Mouse (Mus musculus): ENCODE data around the gene Samd14.

Gene Samd14

GRCm38 (mm10) chr11:95037306-95037705, 27.6 kb downstream of the Samd14 start:
- no peak for DNase-seq (ENCODE audit: low read depth)

GRCm38 (mm10) chr11:95038156-95038817, 28.6 kb downstream of the Samd14 start:
- no peak for DNase-seq (ENCODE audit: low read depth)

- no peak for DNase-seq (ENCODE audit: low read depth)
Observed at GRCm38 (mm10) chr11:95038818-95039655, 29.4 kb downstream of the Samd14 start.

- DNase-seq (ENCODE audit: low read depth) = no peak
Observed at GRCm38 (mm10) chr11:95039766-95040165, 30.1 kb downstream of the Samd14 start.

GRCm38 (mm10) chr11:95040491-95041138, 30.9 kb downstream of the Samd14 start:
- peak; percentile 19 for DNase-seq (ENCODE audit: low read depth)

GRCm38 (mm10) chr11:95041139-95041609, 31.5 kb downstream of the Samd14 start, which contains the start of gene Pdk2:
Pdk2 (minus strand) TSS chr11:95041354.
- peak; percentile 94 for DNase-seq (ENCODE audit: low read depth)

GRCm38 (mm10) chr11:95042096-95042495, 32.4 kb downstream of the Samd14 start:
- DNase-seq (ENCODE audit: low read depth) = peak; percentile 66

GRCm38 (mm10) chr11:95043060-95043459, 33.4 kb downstream of the Samd14 start:
- no peak for DNase-seq (ENCODE audit: low read depth)

- DNase-seq (ENCODE audit: low read depth) = no peak
Observed at GRCm38 (mm10) chr11:95043608-95044007, 33.9 kb downstream of the Samd14 start.

- no peak for DNase-seq (ENCODE audit: low read depth)
Observed at GRCm38 (mm10) chr11:95044185-95044870, 34.6 kb downstream of the Samd14 start.

- no peak for DNase-seq (ENCODE audit: low read depth)
Observed at GRCm38 (mm10) chr11:95046980-95047680, 37.5 kb downstream of the Samd14 start.

GRCm38 (mm10) chr11:95053062-95053461, 43.4 kb downstream of the Samd14 start:
- no peak for DNase-seq (ENCODE audit: low read depth)

- no peak for DNase-seq (ENCODE audit: low read depth)
Observed at GRCm38 (mm10) chr11:95056768-95057501, 47.3 kb downstream of the Samd14 start.

GRCm38 (mm10) chr11:95069226-95069957, 59.7 kb downstream of the Samd14 start:
- DNase-seq (ENCODE audit: low read depth) = no peak

- DNase-seq (ENCODE audit: low read depth) = no peak
Observed at GRCm38 (mm10) chr11:95070140-95071107, 60.7 kb downstream of the Samd14 start.

- no peak for DNase-seq (ENCODE audit: low read depth)
Observed at GRCm38 (mm10) chr11:95071266-95071665, 61.6 kb downstream of the Samd14 start.

- no peak for DNase-seq (ENCODE audit: low read depth)
Observed at GRCm38 (mm10) chr11:95072136-95072535, 62.5 kb downstream of the Samd14 start.

- no peak for DNase-seq (ENCODE audit: low read depth)
Observed at GRCm38 (mm10) chr11:95072804-95073203, 63.1 kb downstream of the Samd14 start.

- DNase-seq (ENCODE audit: low read depth) = no peak
Observed at GRCm38 (mm10) chr11:95073835-95074234, 64.2 kb downstream of the Samd14 start.
